Mouse (Mus musculus) adrenal gland, postnatal 4 days (tissue): ENCODE results near the gene Gli3. TPM values are rescaled to one million over a fixed set of nuclear protein-coding genes. Genes with fewer than 3 reads are reported as not detected.

ENCODE experiments used
- DNase-seq, 2 experiments: peaks; one replicate each; pipeline ENCODE4 v3.0.0; 2021 to 2022; ENCODE audit warnings: low spot score in 2 of 2, mixed read lengths in 2 of 2
- total RNA-seq, 2 experiments: library from RNA; stranded (reverse); gene quantifications; 2 replicates each; pipeline ENCODE4 v1.2.3; 2021

Gene Gli3
- total RNA-seq, 2 experiments from 2014 or later, result 22.9 to 23.7 TPM

GRCm38 (mm10) chr13:15550027-15550602 lies 87.1 kb downstream of the Gli3 start:
- no peak for DNase-seq

GRCm38 (mm10) chr13:15550731-15551130 lies 87.7 kb downstream of the Gli3 start:
- no peak for DNase-seq

- no peak for DNase-seq
Observed at GRCm38 (mm10) chr13:15552009-15552408, 89.0 kb downstream of the Gli3 start.

- DNase-seq, result no peak
Observed at GRCm38 (mm10) chr13:15556646-15557098, 93.6 kb downstream of the Gli3 start.

GRCm38 (mm10) chr13:15561441-15561840 lies 98.4 kb downstream of the Gli3 start:
- DNase-seq, result no peak

- no peak for DNase-seq
Observed at GRCm38 (mm10) chr13:15570908-15571568, 108.0 kb downstream of the Gli3 start.

GRCm38 (mm10) chr13:15577133-15577917 lies 114.3 kb downstream of the Gli3 start:
- no peak for DNase-seq

GRCm38 (mm10) chr13:15580458-15580857 lies 117.4 kb downstream of the Gli3 start:
- DNase-seq, result no peak

- no peak for DNase-seq
Observed at GRCm38 (mm10) chr13:15585941-15586340, 122.9 kb downstream of the Gli3 start.

GRCm38 (mm10) chr13:15588278-15589272 lies 125.5 kb downstream of the Gli3 start:
- DNase-seq, result no peak

- no peak for DNase-seq
Observed at GRCm38 (mm10) chr13:15590326-15590933, 127.4 kb downstream of the Gli3 start.

GRCm38 (mm10) chr13:15596667-15597066 lies 133.6 kb downstream of the Gli3 start:
- no peak for DNase-seq

- no peak for DNase-seq
Observed at GRCm38 (mm10) chr13:15599741-15600140, 136.7 kb downstream of the Gli3 start.

GRCm38 (mm10) chr13:15602161-15602560 lies 139.1 kb downstream of the Gli3 start:
- DNase-seq, result no peak

GRCm38 (mm10) chr13:15602677-15603221 lies 139.7 kb downstream of the Gli3 start:
- DNase-seq, result no peak

- DNase-seq, result no peak
Observed at GRCm38 (mm10) chr13:15604074-15604473, 141.0 kb downstream of the Gli3 start.

- no peak for DNase-seq
Observed at GRCm38 (mm10) chr13:15617423-15617822, 154.4 kb downstream of the Gli3 start.

GRCm38 (mm10) chr13:15618051-15618692 lies 155.1 kb downstream of the Gli3 start:
- DNase-seq, result no peak

- DNase-seq, result no peak
Observed at GRCm38 (mm10) chr13:15621009-15621408, 158.0 kb downstream of the Gli3 start.
